Mouse (Mus musculus): ENCODE results near the gene Rnf212b. TPM values are rescaled to one million over a fixed set of nuclear protein-coding genes. Genes with fewer than 3 reads are reported as not detected.

Rnf212b gene
- total RNA-seq, 2 experiments from 2014 or later, result not detected

Other genes with a start within 250 kb of the Rnf212b start
- 1 to 10 TPM; 4.2 TPM for gene Ajuba, start 236.6 kb upstream of the Rnf212b start, total RNA-seq (2021)
- 1 to 10 TPM; 3.2 to 4.4 TPM for gene 4931414P19Rik, start 208.1 kb upstream of the Rnf212b start, total RNA-seq (2021)
- gene Psmb5, start 196.1 kb upstream of the Rnf212b start, total RNA-seq (2021), result 100 to 1,000 TPM; 182 to 197 TPM
- not detected for gene Psmb11, start 192.7 kb upstream of the Rnf212b start, total RNA-seq (2021)
- gene Gm17606, start 173.2 kb upstream of the Rnf212b start, total RNA-seq (2021), result not detected
- gene Cdh24, start 172.8 kb upstream of the Rnf212b start, total RNA-seq (2021), result 10 to 100 TPM; 17.2 to 20.7 TPM
- gene 1700123O20Rik, start 127.9 kb upstream of the Rnf212b start, total RNA-seq (2021), result 10 to 100 TPM; 27.4 to 30.2 TPM
- gene Acin1, start 127.2 kb upstream of the Rnf212b start, total RNA-seq (2021), result 100 to 1,000 TPM; 273 to 279 TPM
- not detected for gene Gm29776, start 115.3 kb upstream of the Rnf212b start, total RNA-seq (2021)
- gene Cebpe, start 102.0 kb upstream of the Rnf212b start, total RNA-seq (2021), result not detected
- gene Slc7a8, start 32.2 kb upstream of the Rnf212b start, total RNA-seq (2021), result 10 to 100 TPM; 33.7 to 36.5 TPM
- 10 to 100 TPM in 1 of 2 experiments, 1 to 10 TPM in 1; 7.9 to 17.0 TPM for gene Homez, start 56.8 kb downstream of the Rnf212b start, total RNA-seq (2021)
- 10 to 100 TPM; 50.0 to 54.6 TPM for gene Ppp1r3e, start 63.4 kb downstream of the Rnf212b start, total RNA-seq (2021)
- 10 to 100 TPM; 49.9 to 54.6 TPM for gene Bcl2l2, start 69.2 kb downstream of the Rnf212b start, total RNA-seq (2021)
- gene Gm20521, start 69.3 kb downstream of the Rnf212b start, total RNA-seq (2021), result not detected
- 100 to 1,000 TPM; 325 to 354 TPM for gene Pabpn1, start 78.4 kb downstream of the Rnf212b start, total RNA-seq (2021)
- gene Slc22a17, start 99.0 kb downstream of the Rnf212b start, total RNA-seq (2021), result 100 to 1,000 TPM; 345 to 405 TPM
- 10 to 100 TPM; 15.0 to 15.9 TPM for gene Efs, start 112.0 kb downstream of the Rnf212b start, total RNA-seq (2021)
- gene Il25, start 118.6 kb downstream of the Rnf212b start, total RNA-seq (2021), result not detected
- 10 to 100 TPM in 1 of 2 experiments, 1 to 10 TPM in 1; 7.5 to 11.1 TPM for gene Cmtm5, start 122.1 kb downstream of the Rnf212b start, total RNA-seq (2021)
- gene Myh6, start 152.8 kb downstream of the Rnf212b start, total RNA-seq (2021), result 1 to 10 TPM; 2.7 TPM
- not detected for gene Gm17428, start 162.8 kb downstream of the Rnf212b start, total RNA-seq (2021)
- 1 to 10 TPM; 3.9 to 5.5 TPM for gene Myh7, start 180.5 kb downstream of the Rnf212b start, total RNA-seq (2021)
- gene Ngdn, start 201.3 kb downstream of the Rnf212b start, total RNA-seq (2021), result 10 to 100 TPM; 26.3 to 29.0 TPM

Data from left cerebral cortex, postnatal 4 days (tissue).